ENCODE assay signal across 8 mouse cellular contexts in genomic region chr9:30940328-30940727, GRCm38 (mm10). TPM values are rescaled to one million over a fixed set of nuclear protein-coding genes. Genes with fewer than 3 reads are reported as not detected.
DNase-seq lines count a peak whose midpoint lies in the region; ATAC-seq lines count a peak whose summit lies in the region.

No protein-coding gene starts in this region.

- H3K9me3 ChIP-seq in neural tube, embryonic 15.5 days (replicated peaks), result no peaks in the 10 kb centered on the region
- no peaks in the 10 kb centered on the region for H3K9me3 ChIP-seq in intestine, embryonic 16.5 days (ENCODE audit: control insufficient read depth, low read length)
- H3K9me3 ChIP-seq in neural tube, embryonic 12.5 days, result no peaks in the 10 kb centered on the region

- H3K36me3 ChIP-seq in neural tube, embryonic 15.5 days, result no peaks in the 10 kb centered on the region
- no peaks in the 10 kb centered on the region for H3K36me3 ChIP-seq in intestine, embryonic 16.5 days (ENCODE audit: control insufficient read depth, insufficient read depth, low read length)
- H3K36me3 ChIP-seq in neural tube, embryonic 12.5 days, result no peaks in the 10 kb centered on the region

- no peak overlapping the region for H3K4me2 ChIP-seq in neural tube, embryonic 15.5 days
- no peak overlapping the region for H3K4me2 ChIP-seq in intestine, embryonic 16.5 days (ENCODE audit: low read depth, low read length)
- H3K4me2 ChIP-seq in neural tube, embryonic 12.5 days (replicated peaks), result no peak overlapping the region

- no peak overlapping the region for H3K4me3 ChIP-seq in neural tube, embryonic 15.5 days (replicated peaks)
- H3K4me3 ChIP-seq in intestine, embryonic 16.5 days (ENCODE audit: low read length), result no peak overlapping the region
- H3K4me3 ChIP-seq in neural tube, embryonic 12.5 days, result no peak overlapping the region

- peak; percentile 92 for DNase-seq in neural tube, embryonic 10.5 days (ENCODE audit: extremely low spot score, low spot score)
- DNase-seq in cerebellum, postnatal 14 days, result peak; percentile 97 to 98
- DNase-seq in frontal cortex, postnatal 36 days (ENCODE audit: low spot score in 2 of 2), result peak; percentile 93 to 95
- peak; percentile 85 to 90 for DNase-seq in left cerebral cortex, postnatal 36 days (ENCODE audit: low spot score in 2 of 2)
- peak; percentile 10 to 20 for DNase-seq in thymus, adult 18-20 months

- intact Hi-C loops in left cerebral cortex, postnatal 36 days (cut with DNase I), result loop anchor here (1.0 kb wide), 1 partner anchor 460 kb away; no protein-coding TSS in a partner anchor

- H3K27me3 ChIP-seq in neural tube, embryonic 15.5 days (replicated peaks), result peaks cover 32% of the 10 kb centered on the region
- peaks cover 49% of the 10 kb centered on the region for H3K27me3 ChIP-seq in intestine, embryonic 16.5 days (replicated peaks; ENCODE audit: control insufficient read depth, insufficient read depth, low read length)
- H3K27me3 ChIP-seq in neural tube, embryonic 12.5 days (replicated peaks), result peaks cover 45% of the 10 kb centered on the region

- H3K9ac ChIP-seq in neural tube, embryonic 15.5 days (replicated peaks), result no peak overlapping the region
- H3K9ac ChIP-seq in intestine, embryonic 16.5 days (ENCODE audit: low read depth, low read length), result no peak overlapping the region
- H3K9ac ChIP-seq in neural tube, embryonic 12.5 days, result no peak overlapping the region

- 7% methylated on average over 6 of the region's 6 CpGs for WGBS in neural tube, embryonic 15.5 days
- WGBS in intestine, embryonic 16.5 days, result 7% methylated on average over 6 of the region's 6 CpGs
- 7% methylated on average over 6 of the region's 6 CpGs for WGBS in neural tube, embryonic 12.5 days

- H3K27ac ChIP-seq in neural tube, embryonic 15.5 days (replicated peaks), result no peak overlapping the region
- no peak overlapping the region for H3K27ac ChIP-seq in intestine, embryonic 16.5 days (ENCODE audit: low read length)
- no peak overlapping the region for H3K27ac ChIP-seq in neural tube, embryonic 12.5 days

- ATAC-seq in neural tube, embryonic 15.5 days (ENCODE audit: low FRiP score), result no peak; the same call in 1 of the 2 replicates
- 0 out of 2 replicates have a peak, but pooled peaks have one; percentile 34 for ATAC-seq in intestine, embryonic 16.5 days
- ATAC-seq in neural tube, embryonic 12.5 days (ENCODE audit: low FRiP score, low read depth), result 0 out of 2 replicates have a peak, but pooled peaks have one; percentile 19

- peaks cover 25% of the 10 kb centered on the region for H3K4me1 ChIP-seq in neural tube, embryonic 15.5 days
- H3K4me1 ChIP-seq in intestine, embryonic 16.5 days (ENCODE audit: control insufficient read depth, insufficient read depth, low read length), result peaks cover 6% of the 10 kb centered on the region
- peaks cover 12% of the 10 kb centered on the region for H3K4me1 ChIP-seq in neural tube, embryonic 12.5 days

RNA-seq across cellular contexts. Expression of gene Adamts8, which starts 2.0 kb away (rescaled TPM):
- 2.6 and 3.1 TPM in 2 replicates for polyA plus RNA-seq in neural tube, embryonic 15.5 days (2015; fragmentation: Nextera tagmentation; extraction: Ambion mirVana)
- polyA plus RNA-seq in intestine, embryonic 16.5 days (2015; fragmentation: Nextera tagmentation; extraction: Ambion mirVana), result 6.8 and 7.9 TPM in 2 replicates
- 1 to 10 TPM; 4.0 to 4.1 TPM for total RNA-seq in left cerebral cortex, postnatal 36 days (2021)
- polyA plus RNA-seq in neural tube, embryonic 12.5 days (2016; fragmentation: Nextera tagmentation; extraction: Ambion mirVana), result 1.2 TPM in 2 replicates

RNA-seq across cellular contexts. Expression of gene Adamts15, which starts 18.1 kb away (rescaled TPM):
- polyA plus RNA-seq in neural tube, embryonic 15.5 days (2015; fragmentation: Nextera tagmentation; extraction: Ambion mirVana), result 5.8 and 7.0 TPM in 2 replicates
- 3.8 TPM in 2 replicates for polyA plus RNA-seq in intestine, embryonic 16.5 days (2015; fragmentation: Nextera tagmentation; extraction: Ambion mirVana)
- total RNA-seq in left cerebral cortex, postnatal 36 days (2021), result 1 to 10 TPM; 4.7 to 6.4 TPM
- 8.0 and 8.4 TPM in 2 replicates for polyA plus RNA-seq in neural tube, embryonic 12.5 days (2016; fragmentation: Nextera tagmentation; extraction: Ambion mirVana)

Comparison
In these comparisons a context has a peak if more than half of its experiments do, and no peak if none do; other contexts are left out.
1. DNase-seq: peak in every context shown above with its lines; median percentile 98 in cerebellum, postnatal 14 days; 94 in frontal cortex, postnatal 36 days; 92 in neural tube, embryonic 10.5 days; 88 in left cerebral cortex, postnatal 36 days; 15 in thymus, adult 18-20 months.